In the genomic region with DNA sequence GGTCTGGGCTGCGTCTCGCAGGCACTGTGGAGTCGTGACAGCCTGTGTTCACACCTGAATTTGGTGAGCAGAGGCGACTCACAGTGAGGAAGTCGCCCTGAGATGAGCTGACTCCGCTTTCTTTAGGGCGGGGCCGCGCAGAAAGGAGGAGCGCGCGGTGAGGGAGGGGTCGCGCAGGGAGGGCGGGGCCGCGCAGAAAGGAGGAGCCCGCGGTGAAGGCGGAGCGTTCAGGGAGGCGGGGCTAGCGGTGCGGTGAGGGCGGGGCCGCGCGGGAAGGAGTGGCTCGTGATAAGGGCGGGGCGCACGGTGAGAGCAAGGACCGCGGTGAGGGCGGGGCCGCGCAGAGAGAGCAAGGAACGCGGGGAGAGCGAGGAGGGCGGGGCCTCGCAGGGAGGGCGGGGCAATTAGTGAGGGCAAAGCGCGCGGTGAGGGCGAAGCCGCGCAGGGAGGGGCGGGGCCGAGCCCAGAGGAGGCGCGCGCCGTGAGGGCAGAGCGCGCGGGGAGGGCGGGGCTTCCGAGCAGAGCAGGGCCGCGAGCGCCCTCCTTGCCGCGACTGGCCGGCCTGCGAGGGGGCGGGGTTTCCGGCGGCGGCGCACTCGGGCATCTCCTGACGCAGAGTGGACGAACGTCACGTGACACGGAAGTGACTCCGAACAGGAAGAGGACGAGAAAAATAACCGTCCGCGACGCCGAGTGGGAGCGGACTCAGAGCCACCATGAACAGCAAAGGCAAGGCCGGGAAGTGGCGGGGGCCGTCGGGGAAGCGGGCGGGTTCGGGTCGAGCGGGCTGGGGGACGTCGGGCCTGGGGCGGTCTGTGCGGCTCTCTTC, we compare ENCODE assay signal across 8 mouse cellular contexts. TPM values are rescaled to one million over a fixed set of nuclear protein-coding genes. Genes with fewer than 3 reads are reported as not detected.
A peak's percentile ranks its signal among the peaks of the same experiment; 100 is the strongest.
DNase-seq lines count a peak whose midpoint lies in the region; ATAC-seq and TF ChIP-seq lines count a peak whose summit lies in the region.

A gene (plus strand): TSS at position 354 of the 829 bp plus-strand sequence.

- no peaks in the 10 kb centered on the region for H3K9me3 ChIP-seq in ES-Bruce4 (replicated peaks; ENCODE audit: control insufficient read depth, insufficient read depth, low read length, poor library complexity, severe bottlenecking)
- H3K9me3 ChIP-seq in forebrain, embryonic 14.5 days (replicated peaks; ENCODE audit: control insufficient read depth, low read length): no peaks in the 10 kb centered on the region
- H3K9me3 ChIP-seq in neural tube, embryonic 15.5 days (replicated peaks): no peaks in the 10 kb centered on the region

- no peak for TF ChIP-seq EP300 in ES-Bruce4 (IDR thresholded peaks at IDR 0.05; ENCODE audit: insufficient read depth, low read depth, low read length)

- peak within 1 kb of the TSS; percentile 93 for H3K9ac ChIP-seq in ES-Bruce4 (ENCODE audit: low read depth, poor library complexity, severe bottlenecking)
- peak within 1 kb of the TSS; percentile 90 for H3K9ac ChIP-seq in forebrain, embryonic 14.5 days (ENCODE audit: low read length)
- peak within 1 kb of the TSS; percentile 78 for H3K9ac ChIP-seq in neural tube, embryonic 15.5 days (replicated peaks)

- ATAC-seq in cerebellum, adult (ENCODE audit: insufficient number of reproducible peaks, low FRiP score, low TSS enrichment): peak; percentile 56
- peak; percentile 91 for ATAC-seq in forebrain, embryonic 14.5 days
- peak; percentile 89 for ATAC-seq in neural tube, embryonic 15.5 days (ENCODE audit: low FRiP score)

- WGBS in forebrain, embryonic 14.5 days: under 1% methylated on average over 70 of the region's 99 CpGs
- under 1% methylated on average over 88 of the region's 99 CpGs for WGBS in neural tube, embryonic 15.5 days

- H3K4me2 ChIP-seq in forebrain, embryonic 14.5 days (ENCODE audit: low read length): peak within 1 kb of the TSS; percentile 78
- H3K4me2 ChIP-seq in neural tube, embryonic 15.5 days: peak within 1 kb of the TSS; percentile 71

- TF ChIP-seq POLR2A in ES-Bruce4 (IDR thresholded peaks at IDR 0.05; ENCODE audit: insufficient read depth, low read length): peak; percentile 78

- peaks cover 1% of the 10 kb centered on the region for H3K4me1 ChIP-seq in ES-Bruce4 (ENCODE audit: control insufficient read depth, insufficient read depth, low read length)
- H3K4me1 ChIP-seq in forebrain, embryonic 14.5 days (ENCODE audit: control insufficient read depth, insufficient read depth, low read length): peaks cover 7% of the 10 kb centered on the region
- H3K4me1 ChIP-seq in neural tube, embryonic 15.5 days: peaks cover 28% of the 10 kb centered on the region

- intact Hi-C loops in heart, postnatal 14 days (cut with DNase I): loop anchor here (5.0 kb wide), 3 partner anchors 63 to 1912 kb away; a partner anchor contains a TSS

- no peaks in the 10 kb centered on the region for H3K27me3 ChIP-seq in ES-Bruce4 (ENCODE audit: control insufficient read depth, insufficient read depth, low read length, poor library complexity, severe bottlenecking)
- H3K27me3 ChIP-seq in forebrain, embryonic 14.5 days (replicated peaks; ENCODE audit: control insufficient read depth, insufficient read depth, low read length): no peaks in the 10 kb centered on the region
- H3K27me3 ChIP-seq in neural tube, embryonic 15.5 days (replicated peaks): no peaks in the 10 kb centered on the region

- peak; percentile 98 for DNase-seq in forebrain, embryonic 14.5 days (ENCODE audit: low spot score)
- DNase-seq in heart, postnatal 14 days: peak; percentile 99
- peak; percentile 97 for DNase-seq in layer of hippocampus, adult 11-12 months (ENCODE audit: low spot score)
- peak; percentile 97 to 98 for DNase-seq in lung, adult 18-20 months
- DNase-seq in testis, postnatal 14 days (ENCODE audit: low spot score): peak; percentile 99

- no peak for TF ChIP-seq CTCF in ES-Bruce4 (IDR thresholded peaks at IDR 0.05; ENCODE audit: low read depth, low read length)

- peak within 1 kb of the TSS; percentile 96 for H3K4me3 ChIP-seq in ES-Bruce4 (ENCODE audit: low read depth, low read length)
- peak within 1 kb of the TSS; percentile 95 for H3K4me3 ChIP-seq in forebrain, embryonic 14.5 days (ENCODE audit: low read depth, low read length)
- H3K4me3 ChIP-seq in neural tube, embryonic 15.5 days (replicated peaks): peak within 1 kb of the TSS; percentile 84

- H3K27ac ChIP-seq in ES-Bruce4 (ENCODE audit: insufficient read depth, low read length): peak within 1 kb of the TSS; percentile 52; the same call in 1 of the 2 replicates
- peak within 1 kb of the TSS; percentile 95 for H3K27ac ChIP-seq in forebrain, embryonic 14.5 days (ENCODE audit: low read depth, low read length)
- peak within 1 kb of the TSS; percentile 96 for H3K27ac ChIP-seq in neural tube, embryonic 15.5 days (replicated peaks)

- H3K36me3 ChIP-seq in ES-Bruce4 (ENCODE audit: control insufficient read depth, insufficient read depth, low read length, poor library complexity, severe bottlenecking): peaks cover 20% of the 10 kb centered on the region
- peaks cover 33% of the 10 kb centered on the region for H3K36me3 ChIP-seq in forebrain, embryonic 14.5 days (ENCODE audit: control insufficient read depth, insufficient read depth, low read length)
- H3K36me3 ChIP-seq in neural tube, embryonic 15.5 days: peaks cover 28% of the 10 kb centered on the region

RNA-seq across cellular contexts. Expression of the gene that starts here (rescaled TPM):
- 70.7 and 85.2 TPM in 2 replicates for polyA plus RNA-seq in ES-Bruce4 (2011; ENCODE audit: insufficient read depth, insufficient read length, low read depth, missing spikeins)
- 210 and 254 TPM in 2 replicates for polyA plus RNA-seq in forebrain, embryonic 14.5 days (2014; fragmentation: Nextera tagmentation; extraction: Ambion mirVana)
- 100 to 1,000 TPM; 146 to 158 TPM for total RNA-seq in heart, postnatal 14 days (2021)
- 99.3 and 144 TPM in 2 replicates for polyA plus RNA-seq in neural tube, embryonic 15.5 days (2015; fragmentation: Nextera tagmentation; extraction: Ambion mirVana)

Comparison
In these comparisons a context has a peak if more than half of its experiments do, and no peak if none do; other contexts are left out.
1. Peak in every context shown above with its lines: DNase-seq, ATAC-seq, H3K4me3 ChIP-seq and H3K27ac ChIP-seq.